Mouse (Mus musculus) hindbrain, embryonic 14.5 days (tissue): ENCODE results near the gene Ephb3. TPM values are rescaled to one million over a fixed set of nuclear protein-coding genes. Genes with fewer than 3 reads are reported as not detected.
A peak's percentile ranks its signal among the peaks of the same experiment; 100 is the strongest.
"Not testable (repeated sequence)": the region's sequence is repeated elsewhere in the genome, so short reads cannot be mapped to it uniquely, and the experiment has no call there.

Experiments used
- ATAC-seq: fragments of 200-750 bp; cut with Nextera tagmentation; 2 replicates; pipeline ENCODE4 v1.8.0; 2017; ENCODE audit warnings: moderate number of reproducible peaks, mild to moderate bottlenecking, moderate TSS enrichment, moderate library complexity; ENCODE audit not compliant: low FRiP score
- DNase-seq: peaks from one replicate; pipeline ENCODE4 v3.0.0-alpha.2; 2015; ENCODE audit warnings: low spot score
- H3K27ac ChIP-seq: fragments of 300-500 bp; sonication (generic); 2 replicates; pipeline ENCODE4 v1.5.1; 2014; ENCODE audit warnings: mild to moderate bottlenecking, moderate library complexity
- H3K27me3 ChIP-seq: fragments of 300-500 bp; sonication (generic); 2 replicates; pipeline ENCODE4 v1.6.1; 2014; ENCODE audit warnings: mild to moderate bottlenecking, low read length, mixed read lengths; ENCODE audit not compliant: control insufficient read depth, insufficient read depth
- H3K36me3 ChIP-seq: fragments of 300-500 bp; sonication (generic); replicated peaks from 2 replicates; pipeline ENCODE4 v1.6.1; 2014; ENCODE audit not compliant: control insufficient read depth, insufficient read depth
- H3K4me1 ChIP-seq: fragments of 300-500 bp; sonication (generic); replicated peaks from 2 replicates; pipeline ENCODE4 v1.6.1; 2014; ENCODE audit warnings: antibody characterized with exemption, low read length, mixed read lengths; ENCODE audit not compliant: control insufficient read depth, insufficient read depth
- H3K4me2 ChIP-seq: fragments of 300-500 bp; sonication (generic); replicated peaks from 2 replicates; pipeline ENCODE4 v1.6.1; 2014; ENCODE audit warnings: mild to moderate bottlenecking, moderate library complexity
- H3K4me3 ChIP-seq: fragments of 300-500 bp; sonication (generic); replicated peaks from 2 replicates; pipeline ENCODE4 v1.5.1; 2014; ENCODE audit warnings: mild to moderate bottlenecking, low read length
- H3K9ac ChIP-seq: fragments of 300-500 bp; sonication (generic); 2 replicates; pipeline ENCODE4 v1.6.1; 2014
- H3K9me3 ChIP-seq: fragments of 300-500 bp; sonication (generic); 2 replicates; pipeline ENCODE4 v1.6.1; 2016; ENCODE audit warnings: low read length; ENCODE audit not compliant: control insufficient read depth
- WGBS: fragments of 180-500 bp; shearing (Covaris S2); extraction: QIAGEN DNeasy Blood & Tissue Kit; methylation state at CpG from one replicate; pipeline ENCODE4 v1.1.7; 2014; 5-methylcytosine and 5-hydroxymethylcytosine counted together
- polyA plus RNA-seq: library from polyadenylated mRNA; unstranded; fragments of >200 nt; fragmentation: Nextera tagmentation; extraction: Ambion mirVana; gene quantifications from 2 replicates; pipeline ENCODE4 v1.2.1, GENCODE M21; 2014

Ephb3 gene
- 11.8 and 11.9 TPM in 2 replicates for polyA plus RNA-seq

DNA sequence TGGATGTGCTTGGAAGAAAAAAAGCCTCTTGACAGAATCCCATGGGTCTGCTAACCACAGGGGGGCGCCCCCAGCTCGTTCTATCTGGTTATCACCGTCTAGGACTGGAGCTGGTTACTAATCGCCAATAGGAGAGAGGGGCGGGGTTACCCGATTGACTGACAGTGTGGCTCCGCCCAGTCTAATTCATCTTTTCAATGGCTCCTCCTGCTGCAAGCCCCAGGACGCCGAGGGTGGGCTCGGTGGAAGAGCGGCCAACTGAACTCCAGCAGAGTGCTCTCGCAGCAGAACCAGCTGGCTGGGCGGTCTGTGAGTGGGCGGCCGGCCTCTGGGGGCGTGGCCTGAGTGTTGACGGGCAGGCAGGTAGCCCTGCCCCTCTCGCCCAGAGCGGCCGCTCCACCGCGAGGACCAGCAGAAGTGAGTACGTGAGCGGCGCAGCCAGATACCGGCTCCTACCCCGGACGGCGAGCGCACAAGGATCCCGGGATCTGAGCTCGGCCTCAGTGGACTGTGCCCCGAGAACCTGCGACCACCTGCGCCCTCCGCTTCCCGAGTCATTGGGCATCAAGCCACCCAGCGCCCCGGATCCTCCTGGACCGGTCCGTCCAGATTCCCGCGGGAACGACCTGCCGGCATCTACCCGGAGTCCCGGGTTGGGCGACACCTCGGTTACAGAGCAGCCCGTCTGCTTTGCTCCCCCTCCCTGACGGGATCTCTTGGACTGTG is at the start of gene Ephb3:
Gene Ephb3, plus strand, starts transcription at position 389 of the 726 bp plus-strand sequence.
- Histone ChIP-seq H3K27ac (peak within 1 kb of the TSS; percentile 79), H3K9me3 (no peaks in the 10 kb centered on the region), H3K36me3 (no peaks in the 10 kb centered on the region), H3K4me2 (peak within 1 kb of the TSS; percentile 68), H3K4me1 (peaks cover 25% of the 10 kb centered on the region), H3K9ac (peak within 1 kb of the TSS; percentile 68), H3K4me3 (peak within 1 kb of the TSS; percentile 81), H3K27me3 (no peaks in the 10 kb centered on the region)
- peak; percentile 98 for ATAC-seq
- DNase-seq = peak; percentile 99
- under 1% methylated on average over 45 of the region's 51 CpGs for WGBS

DNA sequence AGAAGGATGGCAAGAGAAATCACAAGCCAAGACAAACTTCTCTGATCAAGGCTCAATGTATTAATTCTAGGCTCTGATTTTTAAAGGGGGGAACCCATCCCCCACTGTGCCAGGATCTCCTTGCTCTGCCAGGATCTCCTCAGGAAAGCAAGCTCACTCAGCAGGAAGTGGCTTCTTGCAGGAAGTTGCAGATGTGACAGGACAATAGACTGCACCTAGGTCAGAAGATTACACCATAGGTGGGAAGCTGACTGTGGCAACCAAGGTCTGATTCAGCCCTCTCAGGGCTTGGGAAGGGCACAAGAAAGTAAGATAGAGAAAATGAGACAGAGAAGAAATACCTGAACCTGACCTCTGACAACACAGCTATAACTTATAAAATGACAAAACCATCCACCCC is 48.3 kb upstream of the Ephb3 start:
- H3K9ac ChIP-seq, H3K27ac ChIP-seq, H3K36me3 ChIP-seq, H3K9me3 ChIP-seq, H3K4me1 ChIP-seq, ATAC-seq, H3K27me3 ChIP-seq, H3K4me3 ChIP-seq, H3K4me2 ChIP-seq, DNase-seq: not testable (repeated sequence)

DNA sequence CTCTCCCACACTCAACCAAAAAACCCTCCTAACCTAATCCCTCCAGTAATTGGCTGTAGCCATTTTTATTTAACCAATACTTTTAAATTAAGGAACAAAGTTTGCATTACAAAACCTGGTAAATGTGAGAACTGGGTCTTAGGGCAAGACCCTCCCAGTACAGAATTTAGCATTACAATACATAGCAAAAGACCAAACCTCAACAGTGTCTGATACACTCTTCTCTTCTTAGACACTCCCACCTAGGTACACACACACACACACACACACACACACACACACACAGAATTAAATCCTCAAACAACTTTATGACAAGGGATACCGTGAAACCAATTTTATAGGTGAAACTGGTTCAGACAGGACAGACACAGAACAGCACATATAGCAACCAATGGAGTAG is 45.3 kb upstream of the Ephb3 start:
- H3K4me2 ChIP-seq, H3K36me3 ChIP-seq, H3K4me1 ChIP-seq, H3K27ac ChIP-seq, H3K4me3 ChIP-seq, DNase-seq, H3K9me3 ChIP-seq, H3K9ac ChIP-seq, H3K27me3 ChIP-seq, ATAC-seq: not testable (repeated sequence)
- 94% methylated on average over 1 of the region's 1 CpGs for WGBS

DNA sequence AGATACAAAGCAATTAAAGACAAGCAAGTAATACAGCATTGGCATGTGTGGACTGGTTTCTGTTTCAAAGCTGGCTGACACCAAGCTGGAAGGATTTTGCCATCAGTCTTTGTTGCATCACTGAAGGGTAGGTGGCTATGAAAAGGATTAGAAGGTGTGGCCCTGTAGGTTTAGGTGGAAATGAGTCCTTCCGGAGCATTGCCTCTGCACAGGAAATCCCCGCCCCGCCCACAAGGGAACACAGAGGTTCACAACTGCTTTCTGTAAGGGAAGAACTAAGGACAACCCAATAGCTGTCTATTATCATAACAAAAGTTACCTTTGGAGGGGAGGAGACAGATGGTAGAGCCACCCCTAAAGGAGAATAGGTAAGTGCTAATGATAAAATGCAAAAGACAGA is 41.1 kb upstream of the Ephb3 start:
- not testable (repeated sequence) for H3K27me3 ChIP-seq, H3K36me3 ChIP-seq, H3K9ac ChIP-seq, H3K4me3 ChIP-seq, H3K4me2 ChIP-seq, ATAC-seq, H3K9me3 ChIP-seq, H3K4me1 ChIP-seq, DNase-seq, H3K27ac ChIP-seq
- 94% methylated on average over 3 of the region's 3 CpGs for WGBS

DNA sequence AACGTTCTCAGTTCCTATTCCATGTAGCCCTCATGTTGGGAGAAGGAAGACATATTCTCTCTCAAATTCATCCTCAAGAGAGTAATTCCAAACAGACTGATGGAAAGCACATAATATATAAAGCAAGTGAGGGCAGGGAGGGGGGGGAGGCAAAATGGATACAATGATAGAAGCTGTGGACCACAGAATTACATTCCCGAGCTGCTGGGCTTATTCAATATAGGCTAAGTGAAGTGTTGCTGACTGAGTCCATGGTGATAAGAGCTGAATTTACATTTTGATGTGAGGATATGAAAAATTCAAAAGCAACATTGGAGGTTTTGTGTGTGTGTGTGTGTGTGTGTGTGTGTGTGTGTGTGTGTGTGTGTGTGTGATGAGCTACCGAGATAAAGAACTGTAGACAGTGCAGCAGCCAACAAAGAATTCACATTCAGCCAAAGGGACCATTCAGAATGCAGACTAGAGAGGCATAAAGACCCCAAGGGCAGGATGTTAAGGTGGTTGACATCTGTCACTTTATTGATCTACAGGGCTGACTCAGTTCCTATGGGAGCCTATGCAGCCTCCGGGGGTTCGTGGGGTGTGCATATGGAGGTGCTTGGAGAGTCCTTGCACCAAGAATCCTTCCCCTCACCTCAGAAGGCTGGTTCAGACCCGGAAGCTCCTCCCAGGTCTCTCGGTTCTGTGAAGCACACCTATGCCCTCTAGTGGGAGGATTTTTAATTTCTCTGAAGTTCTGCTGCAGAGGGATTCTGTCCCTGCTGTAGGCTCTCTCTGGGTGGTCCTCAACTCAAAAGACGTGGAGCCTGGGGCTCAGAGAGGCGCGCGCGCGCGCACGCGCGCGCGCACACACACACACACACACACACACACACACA is 39.0 kb upstream of the Ephb3 start:
- H3K4me1 ChIP-seq, H3K9me3 ChIP-seq, H3K9ac ChIP-seq, H3K27ac ChIP-seq, H3K4me2 ChIP-seq, H3K27me3 ChIP-seq, H3K36me3 ChIP-seq, H3K4me3 ChIP-seq, DNase-seq: not testable (repeated sequence)
- 16% methylated on average over 17 of the region's 19 CpGs for WGBS
- peak; percentile 71; the same call in 1 of the 2 replicates for ATAC-seq

DNA sequence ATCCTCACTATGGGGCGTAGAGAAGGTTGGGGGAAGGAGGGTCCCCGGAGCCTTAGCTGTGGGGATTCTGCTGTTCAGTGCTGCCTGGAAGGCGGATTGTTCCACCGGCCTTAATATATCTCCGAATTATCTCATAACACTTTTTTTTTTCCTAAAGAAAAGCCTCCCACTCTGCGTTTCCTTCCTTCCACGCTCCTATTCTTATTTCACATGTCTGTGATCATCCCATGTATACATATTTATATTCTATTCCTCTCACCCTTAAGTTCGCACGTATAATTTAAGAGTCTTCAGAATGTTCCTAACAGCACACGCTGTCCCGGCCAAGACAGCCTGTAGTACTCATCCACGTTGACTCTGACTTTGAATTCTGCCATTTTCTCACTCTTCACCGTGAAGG is 35.8 kb upstream of the Ephb3 start:
- 90% methylated on average over 13 of the region's 13 CpGs for WGBS
- ATAC-seq (no peak), DNase-seq (no peak)
- Histone ChIP-seq H3K9me3 (no peaks in the 10 kb centered on the region), H3K4me3 (no peak overlapping the region), H3K27ac (no peak overlapping the region), H3K9ac (no peak overlapping the region), H3K36me3 (no peaks in the 10 kb centered on the region), H3K4me1 (no peaks in the 10 kb centered on the region), H3K4me2 (no peak overlapping the region), H3K27me3 (no peaks in the 10 kb centered on the region)

DNA sequence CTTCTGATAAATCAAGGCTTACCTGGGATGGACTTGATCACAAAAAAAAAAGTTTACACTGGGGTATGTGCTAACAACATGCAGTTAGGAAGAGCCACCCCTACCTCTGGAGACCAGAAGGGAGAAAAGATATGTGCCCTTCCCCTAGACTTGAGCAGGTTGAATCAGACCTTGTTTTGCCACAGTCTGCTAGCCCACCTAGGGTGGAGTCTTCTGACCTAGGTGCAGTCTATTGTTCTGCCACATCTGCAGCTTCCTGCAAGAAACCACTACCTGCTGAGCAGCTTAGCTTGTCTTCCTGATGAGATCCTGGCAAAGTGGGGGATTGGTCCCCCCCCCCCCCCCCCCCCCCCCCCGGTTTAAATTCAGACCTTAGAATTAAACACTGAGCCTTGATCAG is 29.3 kb upstream of the Ephb3 start:
- no peak for DNase-seq
- Histone ChIP-seq H3K27ac (no peak overlapping the region), H3K4me1 (no peaks in the 10 kb centered on the region), H3K4me3 (no peak overlapping the region), H3K27me3 (no peaks in the 10 kb centered on the region), H3K4me2 (no peak overlapping the region), H3K9ac (no peak overlapping the region), H3K36me3 (no peaks in the 10 kb centered on the region), H3K9me3 (no peaks in the 10 kb centered on the region)
- no peak for ATAC-seq
- WGBS = 17% methylated on average over 1 of the region's 1 CpGs

DNA sequence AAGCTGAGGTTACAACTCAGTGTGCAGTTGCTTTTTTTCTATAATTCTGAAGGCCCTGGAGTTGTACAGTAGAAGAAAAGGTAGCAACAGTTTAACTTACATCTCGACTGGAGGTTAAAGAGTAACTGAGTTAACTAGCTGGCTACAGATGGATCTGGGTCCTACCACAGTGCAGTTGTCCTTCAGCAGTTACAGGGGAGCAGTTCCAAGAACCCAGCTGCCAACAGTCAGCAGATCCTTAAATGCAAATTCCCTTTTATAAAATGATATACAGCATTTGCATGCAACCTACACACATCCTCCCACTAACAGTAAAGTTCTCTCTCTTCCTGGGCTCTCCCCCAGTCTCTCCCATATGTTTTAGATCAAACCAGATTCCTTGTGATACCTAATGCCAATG is 22.4 kb upstream of the Ephb3 start:
- Histone ChIP-seq H3K27me3 (no peaks in the 10 kb centered on the region), H3K9ac (no peak overlapping the region), H3K4me3 (no peak overlapping the region), H3K27ac (no peak overlapping the region), H3K4me1 (peaks cover 3% of the 10 kb centered on the region; the same call in 1 of the 2 replicates), H3K9me3 (no peaks in the 10 kb centered on the region), H3K4me2 (no peak overlapping the region), H3K36me3 (no peaks in the 10 kb centered on the region)
- 69% methylated on average over 1 of the region's 1 CpGs for WGBS
- DNase-seq (no peak), ATAC-seq (no peak)

DNA sequence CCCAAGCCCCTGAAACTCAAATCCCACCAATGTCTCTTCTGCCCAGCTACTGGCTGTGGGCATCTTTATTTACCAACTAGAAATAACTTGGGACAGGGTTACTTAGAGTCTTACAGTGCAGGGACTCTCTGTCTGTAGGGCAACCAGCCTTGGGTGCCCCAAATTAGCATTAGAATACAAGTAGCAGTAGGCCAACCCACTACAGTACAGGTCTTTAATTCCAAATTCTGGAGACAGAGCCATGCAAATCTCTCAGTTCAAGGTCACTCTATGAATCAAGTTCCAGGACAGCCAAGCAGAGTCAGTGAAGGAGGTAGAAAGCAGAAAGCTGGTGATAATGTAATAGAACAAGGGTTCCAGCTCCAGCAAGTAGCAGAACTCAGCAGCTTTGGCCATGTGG is 19.9 kb upstream of the Ephb3 start:
- H3K9me3 ChIP-seq = no peaks in the 10 kb centered on the region
- no peak for DNase-seq
- no peaks in the 10 kb centered on the region for H3K27me3 ChIP-seq
- H3K4me3 ChIP-seq = no peak overlapping the region
- no peak overlapping the region for H3K4me2 ChIP-seq
- H3K4me1 ChIP-seq = peaks cover 7% of the 10 kb centered on the region; the same call in 1 of the 2 replicates
- no peaks in the 10 kb centered on the region for H3K36me3 ChIP-seq
- no peak overlapping the region for H3K27ac ChIP-seq
- ATAC-seq = no peak
- H3K9ac ChIP-seq = no peak overlapping the region
